In the genomic region with DNA sequence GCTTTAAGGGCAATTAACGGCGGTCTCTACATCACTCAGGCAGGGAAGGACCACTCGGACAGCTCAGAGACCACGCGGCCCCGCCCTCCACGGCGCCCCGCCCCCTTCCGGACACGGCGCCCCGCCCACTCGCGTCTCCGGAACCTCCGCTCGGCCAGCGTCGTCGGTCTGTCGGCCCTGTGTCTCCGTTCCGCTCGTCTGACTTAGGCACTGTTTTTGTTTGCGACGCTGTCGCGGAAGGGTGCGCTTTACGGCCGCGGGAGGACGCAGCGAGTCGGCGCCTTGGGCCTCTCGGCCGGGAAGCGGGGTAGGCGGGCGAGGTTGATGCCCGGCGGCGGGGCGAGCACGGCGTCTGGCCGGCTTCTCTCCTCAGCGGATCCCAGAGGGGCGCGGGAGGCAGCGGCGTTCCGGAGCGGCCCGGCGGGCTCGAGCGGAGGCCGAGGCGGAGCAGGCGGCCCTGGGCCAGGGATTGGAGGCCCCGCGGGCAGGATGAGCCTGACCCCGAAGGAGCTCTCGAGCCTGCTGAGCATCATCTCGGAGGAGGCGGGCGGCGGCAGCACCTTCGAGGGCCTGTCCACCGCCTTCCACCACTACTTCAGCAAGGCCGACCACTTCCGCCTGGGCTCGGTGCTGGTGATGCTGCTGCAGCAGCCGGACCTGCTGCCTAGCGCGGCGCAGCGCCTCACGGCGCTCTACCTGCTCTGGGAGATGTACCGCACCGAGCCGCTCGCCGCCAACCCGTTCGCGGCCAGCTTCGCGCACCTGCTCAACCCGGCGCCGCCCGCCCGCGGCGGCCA, we compare ENCODE assay signal across 8 mouse cellular contexts. TPM values are rescaled to one million over a fixed set of nuclear protein-coding genes. Genes with fewer than 3 reads are reported as not detected.
DNase-seq lines count a peak whose midpoint lies in the region; ATAC-seq and TF ChIP-seq lines count a peak whose summit lies in the region.

No protein-coding gene starts in this region.

- peak; percentile 68; the same call in 1 of the 2 replicates for TF ChIP-seq POLR2A in cortical plate, adult 2 months (IDR thresholded peaks at IDR 0.05; ENCODE audit: extremely low read depth, insufficient read depth, low read length)

- DNase-seq in gastrocnemius, adult 8-10 months (ENCODE audit: low spot score in 2 of 2), result peak; percentile 96 to 97
- peak; percentile 95 for DNase-seq in hindlimb bud, embryonic 11.5 days (ENCODE audit: extremely low spot score, low read depth, low spot score)
- DNase-seq in left cerebral cortex, adult 8-10 months (ENCODE audit: low spot score in 2 of 2), result peak; percentile 98 to 99
- DNase-seq in right cerebral cortex, postnatal 10 days (ENCODE audit: low spot score in 2 of 2), result peak; percentile 99
- DNase-seq in urinary bladder, postnatal 25 days (ENCODE audit: low spot score), result peak; percentile 98

- H3K4me3 ChIP-seq in cortical plate, adult 2 months (ENCODE audit: insufficient read depth, low read length), result peak overlapping the region; percentile 50
- H3K4me3 ChIP-seq in megakaryocyte, embryonic 14.5 days (replicated peaks), result peak overlapping the region; percentile 99

- TF ChIP-seq CTCF in cortical plate, adult 2 months (IDR thresholded peaks at IDR 0.05; ENCODE audit: extremely low read depth, insufficient read depth, low read length), result no peak

- peaks cover 35% of the 10 kb centered on the region for H3K36me3 ChIP-seq in megakaryocyte, embryonic 14.5 days (replicated peaks; ENCODE audit: low read length)

- peak overlapping the region; percentile 71 for H3K27ac ChIP-seq in cortical plate, adult 2 months (ENCODE audit: insufficient read depth, low read length)

- peak; percentile 81 for ATAC-seq in activated CD4-positive, CD25-positive, alpha-beta regulatory T cell, adult 4 months

- no peaks in the 10 kb centered on the region for H3K27me3 ChIP-seq in megakaryocyte, embryonic 14.5 days (replicated peaks)

- peaks cover 8% of the 10 kb centered on the region for H3K9me3 ChIP-seq in megakaryocyte, embryonic 14.5 days

- peaks cover 6% of the 10 kb centered on the region; the same call in 1 of the 2 replicates for H3K4me1 ChIP-seq in cortical plate, adult 2 months (ENCODE audit: control insufficient read depth, insufficient read depth, low read length)
- peaks cover 39% of the 10 kb centered on the region for H3K4me1 ChIP-seq in megakaryocyte, embryonic 14.5 days

RNA-seq across cellular contexts. Expression of gene Cnot11, which starts 0.9 kb away (rescaled TPM):
- 1 to 10 TPM; 3.0 to 5.6 TPM for polyA plus RNA-seq in activated CD4-positive, CD25-positive, alpha-beta regulatory T cell, adult 4 months (2017; shearing (Covaris generic))
- polyA plus RNA-seq in cortical plate, adult 2 months (2012; rRNA removed), result 18.8 and 18.9 TPM in 2 replicates
- total RNA-seq in gastrocnemius, adult 8-10 months (2022), result 10 to 100 TPM; 17.8 to 19.7 (median 18.9) TPM
- total RNA-seq in left cerebral cortex, adult 8-10 months (2022), result 10 to 100 TPM; 23.5 to 28.0 (median 25.1) TPM
- 29.4 and 46.8 TPM in 2 replicates for polyA plus RNA-seq in megakaryocyte, embryonic 14.5 days (2012; ENCODE audit: insufficient read depth, low replicate concordance)

RNA-seq across cellular contexts. Expression of gene Rnf149, which starts 41.5 kb away (rescaled TPM):
- polyA plus RNA-seq in activated CD4-positive, CD25-positive, alpha-beta regulatory T cell, adult 4 months (2017; shearing (Covaris generic)), result 10 to 100 TPM; 19.8 to 26.7 TPM
- polyA plus RNA-seq in cortical plate, adult 2 months (2012; rRNA removed), result 22.4 and 23.0 TPM in 2 replicates
- 1 to 10 TPM; 6.6 to 9.6 (median 8.3) TPM for total RNA-seq in gastrocnemius, adult 8-10 months (2022)
- total RNA-seq in left cerebral cortex, adult 8-10 months (2022), result 10 to 100 TPM; 27.0 to 37.2 (median 30.8) TPM
- 3.8 and 26.0 TPM in 2 replicates for polyA plus RNA-seq in megakaryocyte, embryonic 14.5 days (2012; ENCODE audit: insufficient read depth, low replicate concordance)

RNA-seq across cellular contexts. Expression of gene Tbc1d8, which starts 57.2 kb away (rescaled TPM):
- 1 to 10 TPM in 1 of 2 experiments, under 1 TPM in 1; 0.41 to 1.4 TPM for polyA plus RNA-seq in activated CD4-positive, CD25-positive, alpha-beta regulatory T cell, adult 4 months (2017; shearing (Covaris generic))
- polyA plus RNA-seq in cortical plate, adult 2 months (2012; rRNA removed), result 15.1 and 20.3 TPM in 2 replicates
- 10 to 100 TPM in 1 of 4 experiments, 1 to 10 TPM in 3; 7.6 to 11.6 (median 9.3) TPM for total RNA-seq in gastrocnemius, adult 8-10 months (2022)
- 10 to 100 TPM; 28.5 to 32.2 (median 29.6) TPM for total RNA-seq in left cerebral cortex, adult 8-10 months (2022)
- polyA plus RNA-seq in megakaryocyte, embryonic 14.5 days (2012; ENCODE audit: insufficient read depth, low replicate concordance), result 1.7 and 6.4 TPM in 2 replicates

Comparison
In these comparisons a context has a peak if more than half of its experiments do, and no peak if none do; other contexts are left out.
1. Peak in every context shown above with its lines: DNase-seq, ATAC-seq, H3K4me3 ChIP-seq and H3K27ac ChIP-seq.